Mouse (Mus musculus): ENCODE data around the gene Enkd1. TPM values are rescaled to one million over a fixed set of nuclear protein-coding genes. Genes with fewer than 3 reads are reported as not detected.
A peak's percentile ranks its signal among the peaks of the same experiment; 100 is the strongest.

Enkd1 gene
- polyA plus RNA-seq, 1 experiment from 2014 or later, result 8.2 TPM

GRCm38 (mm10) chr8:105693648-105694047 lies 14.4 kb downstream of the Enkd1 start:
- Histone ChIP-seq H3K36me3 (ENCODE audit: insufficient read depth, low read length) (peaks cover 6% of the 10 kb centered on the region; the same call in 1 of the 2 replicates), H3K9me3 (ENCODE audit: low read length) (no peaks in the 10 kb centered on the region), H3K4me3 (ENCODE audit: low read depth, low read length) (peak overlapping the region; percentile 38), H3K27me3 (replicated peaks; ENCODE audit: insufficient read depth, low read length) (no peaks in the 10 kb centered on the region), H3K4me2 (replicated peaks; ENCODE audit: low read depth, low read length) (peak overlapping the region; percentile 85), H3K4me1 (ENCODE audit: insufficient read depth, low read depth, low read length) (peaks cover 6% of the 10 kb centered on the region; the same call in 1 of the 2 replicates), H3K27ac (ENCODE audit: low read length) (no peak overlapping the region), H3K9ac (replicated peaks; ENCODE audit: low read depth) (no peak overlapping the region)
- WGBS, result 2% methylated on average over 20 of the region's 30 CpGs
- ATAC-seq (peak; percentile 75), DNase-seq (ENCODE audit: low spot score) (peak; percentile 59)
- no peak for TF ChIP-seq CTCF (IDR thresholded peaks at IDR 0.05)
- no peak for TF ChIP-seq EP300 (IDR thresholded peaks at IDR 0.05)

- Histone ChIP-seq H3K9me3 (ENCODE audit: low read length) (no peaks in the 10 kb centered on the region), H3K4me3 (ENCODE audit: low read depth, low read length) (no peak overlapping the region), H3K36me3 (ENCODE audit: insufficient read depth, low read length) (peaks cover 6% of the 10 kb centered on the region; the same call in 1 of the 2 replicates), H3K4me2 (replicated peaks; ENCODE audit: low read depth, low read length) (no peak overlapping the region), H3K27me3 (replicated peaks; ENCODE audit: insufficient read depth, low read length) (no peaks in the 10 kb centered on the region), H3K9ac (replicated peaks; ENCODE audit: low read depth) (no peak overlapping the region), H3K4me1 (ENCODE audit: insufficient read depth, low read depth, low read length) (peaks cover 6% of the 10 kb centered on the region; the same call in 1 of the 2 replicates), H3K27ac (ENCODE audit: low read length) (no peak overlapping the region)
- no peak for TF ChIP-seq EP300 (IDR thresholded peaks at IDR 0.05)
- TF ChIP-seq CTCF (IDR thresholded peaks at IDR 0.05), result no peak
- DNase-seq (ENCODE audit: low spot score), result no peak
- 92% methylated on average over 11 of the region's 11 CpGs for WGBS
- ATAC-seq, result no peak
These were observed 15.4 kb downstream of the Enkd1 start for GRCm38 (mm10) chr8:105692449-105693182.

- DNase-seq (ENCODE audit: low spot score) (no peak), ATAC-seq (no peak)
- no peak overlapping the region for H3K27ac ChIP-seq (ENCODE audit: low read length)
- H3K36me3 ChIP-seq (ENCODE audit: insufficient read depth, low read length), result no peaks in the 10 kb centered on the region
- H3K9me3 ChIP-seq (ENCODE audit: low read length), result no peaks in the 10 kb centered on the region
- TF ChIP-seq EP300 (IDR thresholded peaks at IDR 0.05) (no peak), CTCF (IDR thresholded peaks at IDR 0.05) (no peak)
- H3K4me2 ChIP-seq (replicated peaks; ENCODE audit: low read depth, low read length), result no peak overlapping the region
- no peak overlapping the region for H3K9ac ChIP-seq (replicated peaks; ENCODE audit: low read depth)
- peaks cover 6% of the 10 kb centered on the region; the same call in 1 of the 2 replicates for H3K4me1 ChIP-seq (ENCODE audit: insufficient read depth, low read depth, low read length)
- 75% methylated on average over 12 of the region's 14 CpGs for WGBS
- no peak overlapping the region for H3K4me3 ChIP-seq (ENCODE audit: low read depth, low read length)
- no peaks in the 10 kb centered on the region for H3K27me3 ChIP-seq (replicated peaks; ENCODE audit: insufficient read depth, low read length)
These were observed 17.0 kb downstream of the Enkd1 start for GRCm38 (mm10) chr8:105690978-105691377.

- DNase-seq (ENCODE audit: low spot score) (no peak), ATAC-seq (no peak)
- H3K36me3 ChIP-seq (ENCODE audit: insufficient read depth, low read length), result no peaks in the 10 kb centered on the region
- no peak overlapping the region for H3K4me2 ChIP-seq (replicated peaks; ENCODE audit: low read depth, low read length)
- no peak overlapping the region for H3K9ac ChIP-seq (replicated peaks; ENCODE audit: low read depth)
- peaks cover 6% of the 10 kb centered on the region; the same call in 1 of the 2 replicates for H3K4me1 ChIP-seq (ENCODE audit: insufficient read depth, low read depth, low read length)
- TF ChIP-seq CTCF (IDR thresholded peaks at IDR 0.05) (no peak), EP300 (IDR thresholded peaks at IDR 0.05) (no peak)
- no peak overlapping the region for H3K4me3 ChIP-seq (ENCODE audit: low read depth, low read length)
- no peak overlapping the region for H3K27ac ChIP-seq (ENCODE audit: low read length)
- no peaks in the 10 kb centered on the region for H3K9me3 ChIP-seq (ENCODE audit: low read length)
- no peaks in the 10 kb centered on the region for H3K27me3 ChIP-seq (replicated peaks; ENCODE audit: insufficient read depth, low read length)
- WGBS, result 88% methylated on average over 9 of the region's 9 CpGs
These were observed 18.0 kb downstream of the Enkd1 start for GRCm38 (mm10) chr8:105689983-105690360.

GRCm38 (mm10) chr8:105689256-105689982 lies 18.6 kb downstream of the Enkd1 start:
- no peak for ATAC-seq
- Histone ChIP-seq H3K9ac (replicated peaks; ENCODE audit: low read depth) (no peak overlapping the region), H3K4me1 (ENCODE audit: insufficient read depth, low read depth, low read length) (peaks cover 6% of the 10 kb centered on the region; the same call in 1 of the 2 replicates), H3K9me3 (ENCODE audit: low read length) (no peaks in the 10 kb centered on the region), H3K4me3 (ENCODE audit: low read depth, low read length) (no peak overlapping the region), H3K4me2 (replicated peaks; ENCODE audit: low read depth, low read length) (no peak overlapping the region), H3K27me3 (replicated peaks; ENCODE audit: insufficient read depth, low read length) (no peaks in the 10 kb centered on the region), H3K27ac (ENCODE audit: low read length) (no peak overlapping the region), H3K36me3 (ENCODE audit: insufficient read depth, low read length) (no peaks in the 10 kb centered on the region)
- 63% methylated on average over 35 of the region's 35 CpGs for WGBS
- no peak for DNase-seq (ENCODE audit: low spot score)
- TF ChIP-seq CTCF (IDR thresholded peaks at IDR 0.05) (no peak), EP300 (IDR thresholded peaks at IDR 0.05) (no peak)

GRCm38 (mm10) chr8:105688242-105688752 lies 19.7 kb downstream of the Enkd1 start:
- WGBS, result 52% methylated on average over 14 of the region's 14 CpGs
- H3K9me3 ChIP-seq (ENCODE audit: low read length), result no peaks in the 10 kb centered on the region
- DNase-seq (ENCODE audit: low spot score), result no peak
- H3K4me2 ChIP-seq (replicated peaks; ENCODE audit: low read depth, low read length), result no peak overlapping the region
- no peak for ATAC-seq
- H3K36me3 ChIP-seq (ENCODE audit: insufficient read depth, low read length), result no peaks in the 10 kb centered on the region
- no peak overlapping the region for H3K4me3 ChIP-seq (ENCODE audit: low read depth, low read length)
- no peak for TF ChIP-seq EP300 (IDR thresholded peaks at IDR 0.05)
- no peak for TF ChIP-seq CTCF (IDR thresholded peaks at IDR 0.05)
- H3K4me1 ChIP-seq (ENCODE audit: insufficient read depth, low read depth, low read length), result no peaks in the 10 kb centered on the region
- no peak overlapping the region for H3K27ac ChIP-seq (ENCODE audit: low read length)
- H3K9ac ChIP-seq (replicated peaks; ENCODE audit: low read depth), result no peak overlapping the region
- no peaks in the 10 kb centered on the region for H3K27me3 ChIP-seq (replicated peaks; ENCODE audit: insufficient read depth, low read length)
